Mouse (Mus musculus) CH12.LX (cell line): Measurements from ENCODE around the gene Zfp597. TPM values are rescaled to one million over a fixed set of nuclear protein-coding genes. Genes with fewer than 3 reads are reported as not detected.

Source experiments
- DNase-seq: peaks from one replicate; pipeline ENCODE4 v3.0.0-alpha.2; 2013; ENCODE audit errors: extremely low read depth
- H3K27ac ChIP-seq: 2 replicates; pipeline ENCODE4 v1.5.1; 2012; ENCODE audit warnings: low read depth, mild to moderate bottlenecking, control low read depth, moderate library complexity; ENCODE audit not compliant: insufficient read depth
- H3K27me3 ChIP-seq: replicated peaks from 2 replicates; pipeline ENCODE3; 2012; ENCODE audit warnings: inconsistent platforms
- H3K36me3 ChIP-seq, 2 experiments: replicated peaks in 1 of 2; 2 replicates each; pipeline versions ENCODE3 to v1.6.1; 2012; ENCODE audit warnings: inconsistent platforms in 1 of 2, low read length in 1 of 2, mild to moderate bottlenecking in 1 of 2, mixed read lengths in 1 of 2, moderate library complexity in 1 of 2; ENCODE audit not compliant: control insufficient read depth in 1 of 2, insufficient read depth in 1 of 2
- H3K4me1 ChIP-seq, 2 experiments: 2 replicates each; pipeline ENCODE4 v1.6.1; 2012; ENCODE audit warnings: inconsistent platforms in 1 of 2, moderate library complexity in 1 of 2; ENCODE audit not compliant: insufficient read depth in 2 of 2, control insufficient read depth in 1 of 2
- H3K4me2 ChIP-seq: 2 replicates; pipeline ENCODE4 v1.6.1; 2012; ENCODE audit warnings: low read depth, mild to moderate bottlenecking, control low read depth; ENCODE audit not compliant: poor library complexity, insufficient read depth, severe bottlenecking
- H3K4me3 ChIP-seq, 3 experiments: fragments of 150-350 bp in 1 of 3; sonication (generic) in 1 of 3; replicated peaks in 1 of 3; 2 replicates each; pipeline versions ENCODE3 to v1.5.1; 2011 to 2012; ENCODE audit warnings: low read depth in 2 of 3, low read length in 2 of 3, mild to moderate bottlenecking in 2 of 3, moderate library complexity in 2 of 3, control low read depth in 1 of 3, improper control_type of control experiment in 1 of 3, inconsistent platforms in 1 of 3, mixed read lengths in 1 of 3; ENCODE audit not compliant: poor library complexity in 1 of 3
- H3K79me2 ChIP-seq: replicated peaks from 2 replicates; pipeline ENCODE4 v1.6.1; 2012; ENCODE audit warnings: mild to moderate bottlenecking, moderate library complexity; ENCODE audit not compliant: control insufficient read depth, poor library complexity, insufficient read depth, severe bottlenecking; ENCODE audit errors: extremely low read depth
- H3K9ac ChIP-seq: 2 replicates; pipeline ENCODE4 v1.6.1; 2012; ENCODE audit warnings: low read depth, mild to moderate bottlenecking, control low read depth, moderate library complexity; ENCODE audit not compliant: insufficient read depth
- H3K9me3 ChIP-seq: replicated peaks from 2 replicates; pipeline ENCODE3; 2012; ENCODE audit warnings: low read length, inconsistent platforms, mixed read lengths
- BHLHE40 ChIP-seq: IDR thresholded peaks from 2 replicates; pipeline ENCODE4 v1.6.1; 2011; ENCODE audit warnings: mild to moderate bottlenecking, low read depth, low read length, improper control_type of control experiment
- CHD1 ChIP-seq: IDR thresholded peaks from 2 replicates; pipeline ENCODE4 v1.6.1; 2012; ENCODE audit warnings: low read depth, low read length, improper control_type of control experiment, inconsistent platforms
- CHD2 ChIP-seq: IDR thresholded peaks from 2 replicates; pipeline ENCODE4 v1.6.1; 2011; ENCODE audit warnings: low read length, improper control_type of control experiment
- CTCF ChIP-seq, 2 experiments: IDR thresholded peaks in 1 of 2; conservative IDR thresholded peaks in 1 of 2; 2 replicates each; pipeline ENCODE4 v1.5.1; 2011 to 2012; ENCODE audit warnings: low read depth in 2 of 2, low read length in 2 of 2, improper control_type of control experiment in 1 of 2, inconsistent platforms in 1 of 2, mild to moderate bottlenecking in 1 of 2, moderate library complexity in 1 of 2
- E2F4 ChIP-seq: IDR thresholded peaks from 2 replicates; pipeline ENCODE4 v1.6.1; 2011; ENCODE audit warnings: low read depth, low read length, improper control_type of control experiment; ENCODE audit not compliant: insufficient replicate concordance
- ELF1 ChIP-seq: IDR thresholded peaks from 2 replicates; pipeline ENCODE4 v1.6.1; 2014; ENCODE audit warnings: low read depth, mild to moderate bottlenecking, inconsistent platforms, low read length, improper control_type of control experiment
- EP300 ChIP-seq: IDR thresholded peaks from 2 replicates; pipeline ENCODE4 v1.6.1; 2011; ENCODE audit warnings: low read length, improper control_type of control experiment
- ETS1 ChIP-seq: conservative IDR thresholded peaks from 2 replicates; pipeline ENCODE4 v1.6.1; 2012; ENCODE audit warnings: low read depth, mild to moderate bottlenecking, inconsistent platforms, low read length, improper control_type of control experiment, moderate library complexity
- GABPA ChIP-seq: IDR thresholded peaks from 2 replicates; pipeline ENCODE4 v1.6.1; 2012; ENCODE audit warnings: low read depth, low read length, improper control_type of control experiment, inconsistent platforms; ENCODE audit not compliant: insufficient replicate concordance
- HCFC1 ChIP-seq: IDR thresholded peaks from 2 replicates; pipeline ENCODE4 v1.6.1; 2012; ENCODE audit warnings: low read depth, mild to moderate bottlenecking, inconsistent platforms, low read length, improper control_type of control experiment
- IRF4 ChIP-seq: IDR thresholded peaks from 2 replicates; pipeline ENCODE4 v1.6.1; 2014; ENCODE audit warnings: low read depth, mild to moderate bottlenecking, inconsistent platforms, low read length, improper control_type of control experiment
- JUN ChIP-seq: IDR thresholded peaks from 2 replicates; pipeline ENCODE4 v1.6.1; 2011; ENCODE audit warnings: low read depth, mild to moderate bottlenecking, low read length, improper control_type of control experiment, moderate library complexity; ENCODE audit not compliant: insufficient read depth
- JUND ChIP-seq: conservative IDR thresholded peaks from 2 replicates; pipeline ENCODE4 v1.6.1; 2011; ENCODE audit warnings: low read depth, low read length, improper control_type of control experiment
- KAT2A ChIP-seq: IDR thresholded peaks from 2 replicates; pipeline ENCODE4 v1.6.1; 2012; ENCODE audit warnings: low read length, improper control_type of control experiment, inconsistent platforms; ENCODE audit not compliant: insufficient replicate concordance
- MAFK ChIP-seq: IDR thresholded peaks from 2 replicates; pipeline ENCODE4 v1.6.1; 2011; ENCODE audit warnings: low read length, improper control_type of control experiment; ENCODE audit not compliant: insufficient replicate concordance
- MAX ChIP-seq: IDR thresholded peaks from 2 replicates; pipeline ENCODE4 v1.6.1; 2011; ENCODE audit warnings: low read length, improper control_type of control experiment
- MAZ ChIP-seq: IDR thresholded peaks from 2 replicates; pipeline ENCODE4 v1.6.1; 2012; ENCODE audit warnings: low read depth, mild to moderate bottlenecking, inconsistent platforms, low read length, improper control_type of control experiment, moderate library complexity
- MEF2A ChIP-seq: IDR thresholded peaks from 2 replicates; pipeline ENCODE4 v1.6.1; 2014; ENCODE audit warnings: low read depth, mild to moderate bottlenecking, inconsistent platforms, low read length, improper control_type of control experiment, borderline replicate concordance
- MXI1 ChIP-seq: IDR thresholded peaks from 2 replicates; pipeline ENCODE4 v1.6.1; 2011; ENCODE audit warnings: mild to moderate bottlenecking, low read depth, low read length, improper control_type of control experiment
- MYC ChIP-seq: IDR thresholded peaks from 2 replicates; pipeline ENCODE4 v1.6.1; 2011; ENCODE audit warnings: low read depth, mild to moderate bottlenecking, improper control_type of control experiment, low read length
- NELFE ChIP-seq: IDR thresholded peaks from 2 replicates; pipeline ENCODE4 v1.6.1; 2011; ENCODE audit warnings: low read depth, low read length, improper control_type of control experiment
- NRF1 ChIP-seq: IDR thresholded peaks from 2 replicates; pipeline ENCODE4 v1.6.1; 2014; ENCODE audit warnings: low read depth, mild to moderate bottlenecking, inconsistent platforms, low read length, improper control_type of control experiment, moderate library complexity
- PAX5 ChIP-seq: IDR thresholded peaks from 2 replicates; pipeline ENCODE4 v1.6.1; 2012; ENCODE audit warnings: low read length, inconsistent platforms, mixed read lengths
- POLR2A ChIP-seq: IDR thresholded peaks from 2 replicates; pipeline ENCODE4 v1.6.1; 2011; ENCODE audit warnings: low read depth, mild to moderate bottlenecking, improper control_type of control experiment, low read length
- POLR2AphosphoS2 ChIP-seq: IDR thresholded peaks from 2 replicates; pipeline ENCODE4 v1.6.1; 2011; ENCODE audit warnings: low read depth, low read length, improper control_type of control experiment
- RAD21 ChIP-seq: IDR thresholded peaks from 2 replicates; pipeline ENCODE4 v1.6.1; 2011; ENCODE audit warnings: low read depth, mild to moderate bottlenecking, low read length, improper control_type of control experiment, moderate library complexity
- RCOR1 ChIP-seq: conservative IDR thresholded peaks from 2 replicates; pipeline ENCODE4 v1.6.1; 2012; ENCODE audit warnings: low read depth, mild to moderate bottlenecking, inconsistent platforms, low read length, improper control_type of control experiment
- SIN3A ChIP-seq: IDR thresholded peaks from 2 replicates; pipeline ENCODE4 v1.6.1; 2012; ENCODE audit warnings: low read length, improper control_type of control experiment, inconsistent platforms
- SMC3 ChIP-seq: IDR thresholded peaks from 2 replicates; pipeline ENCODE4 v1.6.1; 2011; ENCODE audit warnings: low read depth, low read length, improper control_type of control experiment
- TBP ChIP-seq: conservative IDR thresholded peaks from 2 replicates; pipeline ENCODE4 v1.6.1; 2011; ENCODE audit warnings: low read depth, low read length, improper control_type of control experiment
- TCF12 ChIP-seq: IDR thresholded peaks from 2 replicates; pipeline ENCODE4 v1.6.1; 2014; ENCODE audit warnings: low read depth, mild to moderate bottlenecking, inconsistent platforms, low read length, improper control_type of control experiment
- UBTF ChIP-seq: IDR thresholded peaks from 2 replicates; pipeline ENCODE4 v1.6.1; 2012; ENCODE audit warnings: low read depth, mild to moderate bottlenecking, inconsistent platforms, low read length, improper control_type of control experiment, moderate library complexity
- USF1 ChIP-seq: IDR thresholded peaks from 2 replicates; pipeline ENCODE4 v1.6.1; 2014; ENCODE audit warnings: low read depth, mild to moderate bottlenecking, inconsistent platforms, low read length, improper control_type of control experiment
- USF2 ChIP-seq: conservative IDR thresholded peaks from 2 replicates; pipeline ENCODE4 v1.6.1; 2011; ENCODE audit warnings: low read depth, low read length, improper control_type of control experiment
- ZC3H11A ChIP-seq: IDR thresholded peaks from 2 replicates; pipeline ENCODE4 v1.6.1; 2012; ENCODE audit warnings: low read depth, mild to moderate bottlenecking, inconsistent platforms, low read length, improper control_type of control experiment
- ZKSCAN1 ChIP-seq: IDR thresholded peaks from 2 replicates; pipeline ENCODE4 v1.6.1; 2012; ENCODE audit warnings: low read depth, inconsistent platforms, low read length, improper control_type of control experiment, borderline replicate concordance
- ZMIZ1 ChIP-seq: IDR thresholded peaks from 2 replicates; pipeline ENCODE4 v1.6.1; 2012; ENCODE audit warnings: low read depth, mild to moderate bottlenecking, inconsistent platforms, low read length, improper control_type of control experiment
- ZNF384 ChIP-seq: IDR thresholded peaks from 2 replicates; pipeline ENCODE4 v1.6.1; 2012; ENCODE audit warnings: low read depth, low read length, improper control_type of control experiment, inconsistent platforms
- dilution Hi-C: fragments of 300-500 bp; cut with MboI; formaldehyde crosslinking; loops from 2 replicates; pipeline ENCODE4 v1.14.3; 2020; ENCODE audit warnings: low sequenced_read_pairs; ENCODE audit not compliant: extremely low pct_unique_long_range_greater_than_20kb, extremely low pct_ligation_motif_present
- in situ Hi-C: fragments of 300-500 bp; cut with MboI; formaldehyde crosslinking; loops from 3 replicates; pipeline ENCODE4 v1.14.3; 2019; ENCODE audit warnings: low sequenced_read_pairs, low pct_ligation_motif_present, low pct_unique_long_range_greater_than_20kb, mixed read lengths
- polyA plus RNA-seq: library from polyadenylated mRNA; unstranded; fragments of >175 nt; gene quantifications from 2 replicates; pipeline ENCODE4 v1.2.1, GENCODE M21; 2012; ENCODE audit warnings: low read depth; ENCODE audit not compliant: insufficient read length
- total RNA-seq, 2 experiments: library from RNA; depleted of rRNA; stranded (reverse); fragments of 300-350 nt in 1 of 2; fragments of >200 nt in 1 of 2; gene quantifications; 2 replicates each; pipeline ENCODE4 v1.2.3; 2012 to 2014

Zfp597 gene
- total and polyA plus RNA-seq, 3 experiments = 10.4 to 17.8 (median 11.0) TPM

- Histone ChIP-seq H3K9ac (peak within 1 kb of the TSS; percentile 89), H3K4me3 (peak within 1 kb of the TSS; percentile 65 to 93 (median 91)), H3K4me1 (peaks cover 6 to 21% of the 10 kb centered on the region in 2 experiments), H3K36me3 (peaks cover 43 to 67% of the 10 kb centered on the region in 2 experiments), H3K27ac (0 out of 2 replicates have a peak within 1 kb of the TSS, but pooled peaks have one; percentile 6), H3K9me3 (no peaks in the 10 kb centered on the region), H3K79me2 (peaks cover 14% of the 10 kb centered on the region), H3K4me2 (peak within 1 kb of the TSS; percentile 96), H3K27me3 (no peaks in the 10 kb centered on the region)
- TF ChIP-seq NELFE (peak; percentile 75; the same call in 1 of the 2 replicates), MXI1 (peak; percentile 94), CHD2 (peak; percentile 76), UBTF (no peak), IRF4 (peak; percentile 72), ETS1 (peak; percentile 58), ZKSCAN1 (no peak), PAX5 (no peak), TCF12 (peak; percentile 81), MAX (peak; percentile 75), SIN3A (peak; percentile 96), MYC (peak; percentile 89; the same call in 1 of the 2 replicates), NRF1 (peak; percentile 86), USF2 (no peak), ELF1 (peak; percentile 90), GABPA (peak; percentile 27; the same call in 1 of the 2 replicates), RCOR1 (no peak), ZNF384 (peak; percentile 12; the same call in 1 of the 2 replicates), BHLHE40 (0 out of 2 replicates have a peak, but pooled peaks have one; percentile 9), ZMIZ1 (peak; percentile 73), KAT2A (peak; percentile 79; the same call in 1 of the 2 replicates), EP300 (0 out of 2 replicates have a peak, but pooled peaks have one; percentile 2), CHD1 (peak; percentile 27; the same call in 1 of the 2 replicates), MAZ (no peak), SMC3 (peak; percentile 72), MEF2A (peak; percentile 81), RAD21 (peak; percentile 66), POLR2AphosphoS2 (peak; percentile 76; the same call in 1 of the 2 replicates), HCFC1 (peak; percentile 90), TBP (peak; percentile 96), POLR2A (peak; percentile 81), JUN (peak; percentile 43; the same call in 1 of the 2 replicates), MAFK (no peak), E2F4 (peak; percentile 95), JUND (peak; percentile 63; the same call in 1 of the 2 replicates), CTCF (conservative IDR thresholded peaks at IDR 0.05 in 1 of 2, IDR thresholded peaks at IDR 0.05 in 1 of 2; ENCODE audit: low read depth in 2 of 2, low read length in 2 of 2) (peak; percentile 52 to 83), USF1 (no peak), ZC3H11A (no peak)
- peak; percentile 94 for DNase-seq
- dilution Hi-C loops (no loop called here), in situ Hi-C loops (no loop called here)
Measured at GRCm38 (mm10) chr16:3908537-3909111, 24.3 kb upstream of the Zfp597 start, which contains the start of the genes 1700037C18Rik and Cluap1. Gene 1700037C18Rik, minus strand, starts transcription at chr16:3908689. Gene Cluap1, plus strand, starts transcription at chr16:3908801.
